Mouse (Mus musculus) embryo, embryonic 10.5 days (tissue): ENCODE measurements at regions not wholly inside any gene's neighbourhood (a gene's known extent, or its start where the extent isn't known, plus 50 kb on each side); places are given as distances from the start of the nearest gene placed in this dataset.
A peak's percentile ranks its signal among the peaks of the same experiment; 100 is the strongest.

Experiments used
- DNase-seq: peaks from one replicate; pipeline ENCODE4 v3.0.0-alpha.2; 2015; ENCODE audit warnings: low spot score

- DNase-seq, result no peak
Observed at GRCm38 (mm10) chr7:53854077-53854476, 981.2 kb upstream of the Luzp2 start.

GRCm38 (mm10) chr7:53872480-53873200 lies 962.7 kb upstream of the Luzp2 start:
- peak; percentile 19 for DNase-seq

- no peak for DNase-seq
Observed at GRCm38 (mm10) chr7:53912992-53913391, 922.3 kb upstream of the Luzp2 start.

- no peak for DNase-seq
Observed at GRCm38 (mm10) chr7:53955654-53956053, 879.6 kb upstream of the Luzp2 start.

GRCm38 (mm10) chr7:53975480-53975879 lies 859.8 kb upstream of the Luzp2 start:
- no peak for DNase-seq

- peak; percentile 2 for DNase-seq
Observed at GRCm38 (mm10) chr7:53995983-53996382, 839.3 kb upstream of the Luzp2 start.

- no peak for DNase-seq
Observed at GRCm38 (mm10) chr7:54008684-54009083, 826.6 kb upstream of the Luzp2 start.
